Comparison of ENCODE assay signal across 21 mouse cellular contexts in the genomic region with DNA sequence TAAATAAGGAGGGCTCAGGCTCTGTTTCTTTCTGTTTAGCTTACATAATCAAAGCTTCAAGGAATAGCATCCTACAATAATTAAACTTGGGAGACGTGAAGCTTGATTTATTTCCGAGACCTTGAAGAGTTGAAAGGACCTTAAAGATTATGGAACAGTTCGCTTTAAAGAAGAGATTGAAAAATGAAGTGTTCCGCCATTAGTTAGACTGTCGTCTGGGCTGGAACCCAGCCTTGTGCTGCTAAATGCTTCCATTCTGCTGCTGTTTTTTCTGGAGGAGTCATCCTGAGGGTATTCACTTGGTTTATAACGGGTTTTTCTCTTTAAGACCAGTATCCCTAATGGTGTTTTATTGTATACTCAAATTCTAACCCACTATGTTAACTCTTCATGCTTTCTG.
DNase-seq lines count a peak whose midpoint lies in the region; ATAC-seq and TF ChIP-seq lines count a peak whose summit lies in the region.
"Had no signal": no experiment of that assay in that cellular context is flagged by ENCODE, and none has a peak within 500 bp of the region (broad histone marks: within the 10 kb centered on the region; RNA-seq: fewer than 3 reads in every experiment).

No protein-coding gene starts in this region.

- ATAC-seq in lung, embryonic 14.5 days (ENCODE audit: insufficient read depth) = peak; percentile 69; the same call in 1 of the 2 replicates
- ATAC-seq in neural tube, embryonic 15.5 days (ENCODE audit: low FRiP score) = no peak
- ATAC-seq: activated CD4-positive, CD25-positive, alpha-beta regulatory T cell, adult 4 months; CD4-positive, CD25-positive, alpha-beta regulatory T cell, adult 4 months; Patski had no signal

- no peak overlapping the region for H3K9ac ChIP-seq in lung, embryonic 14.5 days
- no peak overlapping the region for H3K9ac ChIP-seq in neural tube, embryonic 15.5 days (replicated peaks)

- intact Hi-C loops in gastrocnemius, adult 2 months (cut with DNase I) = no loop called here

- H3K9me3 ChIP-seq in lung, embryonic 14.5 days (ENCODE audit: low read depth, low read length) = no peaks in the 10 kb centered on the region
- no peaks in the 10 kb centered on the region for H3K9me3 ChIP-seq in neural tube, embryonic 15.5 days (replicated peaks)
- H3K9me3 ChIP-seq: G1E had no signal

- no peak for DNase-seq in gastrocnemius, adult 2 months
- DNase-seq in gastrocnemius, postnatal 10 days = no peak
- DNase-seq in lung, embryonic 14.5 days = peak; percentile 80
- DNase-seq in lung, postnatal 36 days = no peak
- no peak for DNase-seq in neural tube, embryonic 10.5 days (ENCODE audit: extremely low spot score, low spot score)
- DNase-seq in testis, postnatal 10 days (ENCODE audit: low spot score) = no peak
- DNase-seq: adrenal gland, adult 8-10 months; adrenal gland, postnatal 10 days; adrenal gland, postnatal 14 days; adrenal gland, postnatal 25 days; adrenal gland, postnatal 36 days; B cell, adult 2 months; cerebellum, adult 11 months; cerebellum, adult 11-12 months had no signal

- no peak for TF ChIP-seq POLR2A in testis, adult 2 months (IDR thresholded peaks at IDR 0.05; ENCODE audit: control insufficient read depth, low read depth, low read length)

- H3K4me2 ChIP-seq in lung, embryonic 14.5 days = 0 out of 2 replicates have a peak overlapping the region, but pooled peaks have one; percentile 12
- no peak overlapping the region for H3K4me2 ChIP-seq in neural tube, embryonic 15.5 days

- no peak overlapping the region; the same call in 1 of the 2 replicates for H3K4me3 ChIP-seq in gastrocnemius, adult 2 months
- no peak overlapping the region for H3K4me3 ChIP-seq in lung, embryonic 14.5 days (ENCODE audit: low read depth, low read length)
- no peak overlapping the region for H3K4me3 ChIP-seq in neural tube, embryonic 15.5 days (replicated peaks)
- no peak overlapping the region for H3K4me3 ChIP-seq in testis, adult 2 months (ENCODE audit: control insufficient read depth, low read depth, low read length)

- H3K36me3 ChIP-seq in lung, embryonic 14.5 days (ENCODE audit: insufficient read depth) = peaks cover 15% of the 10 kb centered on the region; the same call in 1 of the 2 replicates
- no peaks in the 10 kb centered on the region for H3K36me3 ChIP-seq in neural tube, embryonic 15.5 days
- no peaks in the 10 kb centered on the region for H3K36me3 ChIP-seq in testis, adult 2 months (ENCODE audit: control insufficient read depth, insufficient read depth, low read length)

- 37% methylated on average over 6 of the region's 6 CpGs for WGBS in lung, embryonic 14.5 days
- WGBS in neural tube, embryonic 15.5 days = 54% methylated on average over 6 of the region's 6 CpGs

- no peaks in the 10 kb centered on the region for H3K4me1 ChIP-seq in lung, embryonic 14.5 days (ENCODE audit: insufficient read depth)
- no peaks in the 10 kb centered on the region for H3K4me1 ChIP-seq in neural tube, embryonic 15.5 days
- H3K4me1 ChIP-seq in testis, adult 2 months (ENCODE audit: control insufficient read depth, insufficient read depth, low read length) = no peaks in the 10 kb centered on the region

- no peaks in the 10 kb centered on the region for H3K27me3 ChIP-seq in lung, embryonic 14.5 days (ENCODE audit: insufficient read depth, low read length)
- H3K27me3 ChIP-seq in neural tube, embryonic 15.5 days (replicated peaks) = no peaks in the 10 kb centered on the region
- no peaks in the 10 kb centered on the region for H3K27me3 ChIP-seq in testis, adult 2 months (ENCODE audit: control insufficient read depth, insufficient read depth, low read length)
- H3K27me3 ChIP-seq: CH12.LX, Patski had no signal

- no peak for TF ChIP-seq CTCF in gastrocnemius, adult 2 months (IDR thresholded peaks at IDR 0.05)
- no peak for TF ChIP-seq CTCF in lung, embryonic 14.5 days (IDR thresholded peaks at IDR 0.05; ENCODE audit: low read depth)
- no peak for TF ChIP-seq CTCF in testis, adult 2 months (IDR thresholded peaks at IDR 0.05; ENCODE audit: control insufficient read depth, insufficient read depth, insufficient replicate concordance, low read depth, low read length)

- H3K27ac ChIP-seq in gastrocnemius, adult 2 months = peak overlapping the region; percentile 55
- H3K27ac ChIP-seq in lung, embryonic 14.5 days (ENCODE audit: low read depth) = no peak overlapping the region
- H3K27ac ChIP-seq in neural tube, embryonic 15.5 days (replicated peaks) = 0 out of 2 replicates have a peak overlapping the region, but pooled peaks have one; percentile 4
- H3K27ac ChIP-seq in testis, adult 2 months (ENCODE audit: control insufficient read depth, insufficient read depth, low read depth, low read length) = peak overlapping the region; percentile 36; the same call in 1 of the 2 replicates
